Mouse (Mus musculus) heart, postnatal 0 days (tissue): ENCODE results near the gene Ptbp2.

Experiments
- CTCF ChIP-seq: IDR thresholded peaks from 2 replicates; pipeline ENCODE4 v1.5.1; 2016; ENCODE audit warnings: antibody characterized with exemption, control low read depth, low read depth
- EP300 ChIP-seq: IDR thresholded peaks from 2 replicates; pipeline ENCODE4 v1.6.1; 2016; ENCODE audit warnings: antibody characterized with exemption, low read depth

DNA sequence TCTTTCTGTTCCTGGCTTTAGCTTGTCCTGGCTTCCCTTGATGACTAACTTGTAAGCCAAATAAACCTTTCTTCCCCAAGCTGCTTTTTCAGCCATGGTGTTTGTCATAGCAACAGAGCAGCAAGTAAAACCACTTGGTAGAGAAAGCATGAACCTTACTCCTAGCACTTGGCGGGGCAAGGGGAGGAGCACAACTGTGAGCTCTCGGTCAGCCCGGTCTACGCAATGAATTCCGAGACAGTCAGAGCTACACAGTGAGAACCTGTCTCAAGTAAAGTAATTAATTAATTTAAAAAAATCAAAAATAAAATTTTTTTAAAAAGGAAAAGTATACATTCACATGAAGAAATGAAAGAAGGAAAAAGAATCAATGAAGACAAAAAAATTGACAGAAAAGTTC, 8.1 kb downstream of the Ptbp2 start:
- TF ChIP-seq CTCF (no peak), EP300 (no peak)
